Mouse (Mus musculus) forebrain, embryonic 15.5 days (tissue): ENCODE measurements around the gene Tbc1d4. TPM values are rescaled to one million over a fixed set of nuclear protein-coding genes. Genes with fewer than 3 reads are reported as not detected.

Source experiments
- ATAC-seq: fragments of 200-750 bp; cut with Nextera tagmentation; replicated peaks from 2 replicates; pipeline ENCODE4 v1.8.0; 2017; ENCODE audit warnings: mild to moderate bottlenecking, moderate TSS enrichment, moderate library complexity
- H3K27ac ChIP-seq: fragments of 300-500 bp; sonication (generic); replicated peaks from 2 replicates; pipeline ENCODE4 v1.5.1; 2015; ENCODE audit warnings: mild to moderate bottlenecking, inconsistent platforms
- H3K27me3 ChIP-seq: fragments of 300-500 bp; sonication (generic); 2 replicates; pipeline ENCODE4 v1.6.1; 2015; ENCODE audit warnings: inconsistent platforms
- H3K36me3 ChIP-seq: fragments of 300-500 bp; sonication (generic); 2 replicates; pipeline ENCODE4 v1.6.1; 2015; ENCODE audit warnings: mild to moderate bottlenecking, inconsistent platforms
- H3K4me1 ChIP-seq: fragments of 300-500 bp; sonication (generic); 2 replicates; pipeline ENCODE4 v1.6.1; 2015; ENCODE audit warnings: inconsistent platforms
- H3K4me2 ChIP-seq: fragments of 300-500 bp; sonication (generic); replicated peaks from 2 replicates; pipeline ENCODE4 v1.6.1; 2015; ENCODE audit warnings: mild to moderate bottlenecking, inconsistent platforms
- H3K4me3 ChIP-seq: fragments of 300-500 bp; sonication (generic); 2 replicates; pipeline ENCODE4 v1.5.1; 2015; ENCODE audit warnings: mild to moderate bottlenecking, inconsistent platforms
- H3K9ac ChIP-seq: fragments of 300-500 bp; sonication (generic); replicated peaks from 2 replicates; pipeline ENCODE4 v1.6.1; 2015; ENCODE audit warnings: mild to moderate bottlenecking, inconsistent platforms
- H3K9me3 ChIP-seq: fragments of 300-500 bp; sonication (generic); 2 replicates; pipeline ENCODE4 v1.6.1; 2016; ENCODE audit warnings: inconsistent platforms
- WGBS: fragments of 180-500 bp; shearing (Covaris S2); methylation state at CpG from one replicate; pipeline ENCODE4 v1.1.7; 2015; ENCODE audit warnings: mixed read lengths; 5-methylcytosine and 5-hydroxymethylcytosine counted together
- polyA plus RNA-seq: library from polyadenylated mRNA; unstranded; fragments of >200 nt; fragmentation: Nextera tagmentation; extraction: Ambion mirVana; gene quantifications from 2 replicates; pipeline ENCODE4 v1.2.1, GENCODE M21; 2015

Gene Tbc1d4
- polyA plus RNA-seq, 1 experiment from 2014 or later = 9.1 TPM

DNA sequence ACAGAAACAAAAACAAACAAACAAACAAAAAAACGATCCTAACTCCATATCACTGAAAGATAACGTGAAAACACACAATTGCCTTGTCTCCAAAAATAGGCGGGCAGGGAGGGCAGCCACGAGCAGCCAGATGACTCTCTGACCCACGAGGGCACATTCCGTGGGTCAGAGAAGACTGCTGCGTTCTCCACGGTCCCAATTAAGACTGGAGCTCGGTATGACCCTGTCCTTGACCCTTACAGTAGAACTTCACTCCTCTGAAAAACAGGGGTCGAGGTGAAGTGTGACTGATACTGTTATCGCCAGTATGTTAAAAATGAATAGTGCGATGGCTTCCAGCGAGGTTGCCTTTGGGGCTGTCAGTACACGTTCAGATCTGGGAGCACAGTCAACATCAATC lies 90.7 kb downstream of the Tbc1d4 start:
- WGBS = 78% methylated on average over 14 of the region's 14 CpGs

DNA sequence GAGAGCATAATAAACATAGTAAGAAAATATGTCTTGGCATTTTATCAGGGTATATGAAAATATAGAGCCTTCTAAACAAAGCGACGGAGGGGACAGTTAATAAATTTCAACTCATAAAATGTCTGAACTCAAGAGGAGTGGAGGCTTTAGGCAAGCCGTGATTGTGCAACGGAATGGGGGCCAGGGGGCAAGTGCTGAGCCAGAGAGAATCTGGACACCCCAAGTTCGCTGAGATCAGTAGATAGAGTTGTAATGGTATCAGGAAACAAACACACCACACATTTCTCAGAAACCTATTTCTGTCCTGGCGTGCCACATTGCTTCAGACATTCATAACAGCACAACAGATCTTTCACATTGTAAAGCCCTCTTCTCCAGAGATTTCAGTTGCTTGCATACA lies 91.2 kb downstream of the Tbc1d4 start:
- H3K4me1 ChIP-seq = 0 out of 2 replicates have a peak, but pooled peaks cover 6% of the 10 kb centered on the region
- no peak overlapping the region for H3K4me2 ChIP-seq
- ATAC-seq = no peak
- no peak overlapping the region for H3K27ac ChIP-seq
- 87% methylated on average over 6 of the region's 6 CpGs for WGBS
- H3K9me3 ChIP-seq = no peaks in the 10 kb centered on the region
- H3K27me3 ChIP-seq = no peaks in the 10 kb centered on the region
- H3K4me3 ChIP-seq = no peak overlapping the region
- no peaks in the 10 kb centered on the region for H3K36me3 ChIP-seq
- no peak overlapping the region for H3K9ac ChIP-seq

More for the DNA sequence above, 90.7 kb downstream of the Tbc1d4 start:
- Histone ChIP-seq H3K9me3 (no peaks in the 10 kb centered on the region), H3K27me3 (no peaks in the 10 kb centered on the region), H3K4me3 (no peak overlapping the region), H3K4me2 (no peak overlapping the region), H3K4me1 (0 out of 2 replicates have a peak, but pooled peaks cover 6% of the 10 kb centered on the region), H3K27ac (no peak overlapping the region), H3K36me3 (no peaks in the 10 kb centered on the region), H3K9ac (no peak overlapping the region)
- ATAC-seq = no peak

DNA sequence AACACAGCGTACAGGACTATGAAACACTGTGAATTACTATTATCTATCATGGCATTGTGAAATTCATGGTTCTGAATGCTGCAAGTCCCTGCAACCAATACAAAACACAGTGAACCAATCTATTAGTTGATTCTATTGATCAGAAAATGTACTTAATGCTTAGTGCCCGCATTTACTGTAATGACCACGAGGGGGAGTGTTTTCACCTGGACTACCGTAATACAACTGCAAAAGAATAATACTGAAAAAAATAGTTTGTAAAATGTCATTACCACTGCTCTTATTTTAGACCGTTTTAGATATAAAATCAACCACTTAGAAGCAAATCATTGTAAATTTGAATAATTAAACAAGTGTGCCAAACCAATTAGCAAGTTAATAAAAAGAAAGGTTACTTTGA lies 91.7 kb downstream of the Tbc1d4 start:
- H3K36me3 ChIP-seq = no peaks in the 10 kb centered on the region
- ATAC-seq = no peak
- WGBS = 29% methylated on average over 5 of the region's 5 CpGs
- no peaks in the 10 kb centered on the region for H3K9me3 ChIP-seq
- H3K9ac ChIP-seq = no peak overlapping the region
- 0 out of 2 replicates have a peak, but pooled peaks cover 6% of the 10 kb centered on the region for H3K4me1 ChIP-seq
- H3K27me3 ChIP-seq = no peaks in the 10 kb centered on the region
- H3K4me2 ChIP-seq = no peak overlapping the region
- no peak overlapping the region for H3K27ac ChIP-seq
- no peak overlapping the region for H3K4me3 ChIP-seq

DNA sequence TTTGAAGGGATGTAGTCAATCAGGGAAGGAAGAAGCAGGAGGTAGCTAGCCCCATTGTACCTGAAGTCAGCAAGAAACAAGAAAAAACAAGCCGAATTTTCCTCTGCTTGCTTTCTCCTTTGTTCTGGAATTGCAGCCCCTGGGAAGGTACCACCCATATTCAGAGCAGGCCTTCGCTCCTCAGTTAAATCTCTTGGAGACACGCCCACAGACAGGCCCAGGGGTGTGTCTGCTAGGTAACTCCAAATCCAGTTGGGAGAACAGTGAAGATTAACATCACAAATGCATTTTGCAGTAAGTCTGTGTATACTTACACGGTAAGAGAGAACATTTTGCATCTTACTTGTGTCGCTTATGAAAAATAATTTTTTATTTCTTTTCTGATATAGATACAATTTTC lies 92.1 kb downstream of the Tbc1d4 start:
- no peak; the same call in 1 of the 2 replicates for ATAC-seq
- 16% methylated on average over 5 of the region's 5 CpGs for whole genome bisulfite sequencing
- H3K4me3 ChIP-seq = no peak overlapping the region
- H3K4me2 ChIP-seq = no peak overlapping the region
- no peaks in the 10 kb centered on the region for H3K36me3 ChIP-seq
- no peaks in the 10 kb centered on the region for H3K27me3 ChIP-seq
- no peaks in the 10 kb centered on the region for H3K9me3 ChIP-seq
- H3K4me1 ChIP-seq = 0 out of 2 replicates have a peak, but pooled peaks cover 6% of the 10 kb centered on the region
- H3K27ac ChIP-seq = no peak overlapping the region
- no peak overlapping the region for H3K9ac ChIP-seq

DNA sequence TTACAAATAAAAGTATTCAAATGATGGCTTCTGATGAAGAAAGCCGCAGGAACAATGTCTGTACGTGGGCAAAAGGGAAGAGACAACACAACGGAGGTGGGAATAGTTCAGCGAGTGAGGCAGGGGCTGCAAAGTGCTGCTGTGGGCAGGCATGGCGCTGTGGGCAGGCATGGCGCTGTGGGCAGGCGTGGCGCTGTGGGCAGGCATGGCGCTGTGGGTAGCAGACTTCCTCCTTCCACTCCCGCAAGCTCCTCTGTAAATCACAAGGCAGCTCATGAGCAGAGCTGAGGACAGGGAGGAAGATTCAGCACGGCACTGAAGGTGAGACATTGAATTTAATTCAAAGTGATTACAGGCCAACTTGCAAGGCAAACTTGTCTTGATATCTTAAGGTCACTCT lies 93.0 kb downstream of the Tbc1d4 start:
- H3K4me1 ChIP-seq = peaks cover 7% of the 10 kb centered on the region; the same call in 1 of the 2 replicates
- H3K27ac ChIP-seq = no peak overlapping the region
- no peaks in the 10 kb centered on the region for H3K9me3 ChIP-seq
- no peak overlapping the region for H3K4me2 ChIP-seq
- 93% methylated on average over 11 of the region's 11 CpGs for WGBS
- no peak overlapping the region for H3K4me3 ChIP-seq
- ATAC-seq = no peak
- H3K9ac ChIP-seq = no peak overlapping the region
- H3K36me3 ChIP-seq = no peaks in the 10 kb centered on the region
- H3K27me3 ChIP-seq = no peaks in the 10 kb centered on the region

DNA sequence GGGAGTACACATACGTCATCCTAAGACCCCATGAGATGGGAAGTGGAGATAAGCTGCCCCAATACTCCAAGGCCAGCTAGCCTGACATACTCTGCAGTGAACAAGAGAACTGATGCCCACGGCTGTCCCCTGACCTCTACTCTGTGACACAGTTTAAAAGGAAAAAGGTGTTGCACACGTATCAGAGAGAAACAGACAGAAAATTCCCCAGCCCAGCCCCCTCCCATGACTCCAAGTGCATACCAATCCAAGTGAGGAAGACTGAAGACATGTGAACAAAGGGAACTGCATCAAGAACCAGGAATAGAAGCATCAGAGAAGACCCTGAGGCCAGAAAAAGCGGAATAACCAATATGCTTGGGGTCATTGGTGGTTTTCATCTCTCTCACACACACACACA lies 93.7 kb downstream of the Tbc1d4 start:
- WGBS = 89% methylated on average over 4 of the region's 4 CpGs
- Histone ChIP-seq H3K9me3 (no peaks in the 10 kb centered on the region), H3K36me3 (no peaks in the 10 kb centered on the region), H3K27me3 (no peaks in the 10 kb centered on the region), H3K4me1 (peaks cover 15% of the 10 kb centered on the region; the same call in 1 of the 2 replicates), H3K4me2 (no peak overlapping the region), H3K9ac (no peak overlapping the region), H3K4me3 (no peak overlapping the region), H3K27ac (no peak overlapping the region)
- no peak for ATAC-seq

DNA sequence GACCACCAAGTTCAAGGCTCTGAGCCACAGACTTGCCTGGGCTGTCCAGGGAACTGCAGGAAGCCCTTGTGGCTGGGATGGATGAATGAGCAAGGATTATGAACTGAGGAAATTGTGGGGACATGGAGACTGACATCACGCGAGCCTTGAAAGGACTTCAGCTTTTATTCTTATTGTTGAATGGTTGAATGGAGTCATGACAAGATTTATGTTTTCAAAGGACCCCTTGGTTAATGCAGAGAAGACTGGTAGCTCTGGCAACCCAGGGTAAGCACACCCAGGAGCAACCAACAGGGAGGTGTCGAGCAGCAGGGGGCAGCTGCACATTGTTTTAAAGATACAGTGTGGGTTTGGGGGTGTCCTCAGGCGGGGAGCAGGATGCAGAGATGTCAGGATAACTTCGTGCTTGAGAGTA lies 94.4 kb downstream of the Tbc1d4 start:
- WGBS = 33% methylated on average over 5 of the region's 5 CpGs

DNA sequence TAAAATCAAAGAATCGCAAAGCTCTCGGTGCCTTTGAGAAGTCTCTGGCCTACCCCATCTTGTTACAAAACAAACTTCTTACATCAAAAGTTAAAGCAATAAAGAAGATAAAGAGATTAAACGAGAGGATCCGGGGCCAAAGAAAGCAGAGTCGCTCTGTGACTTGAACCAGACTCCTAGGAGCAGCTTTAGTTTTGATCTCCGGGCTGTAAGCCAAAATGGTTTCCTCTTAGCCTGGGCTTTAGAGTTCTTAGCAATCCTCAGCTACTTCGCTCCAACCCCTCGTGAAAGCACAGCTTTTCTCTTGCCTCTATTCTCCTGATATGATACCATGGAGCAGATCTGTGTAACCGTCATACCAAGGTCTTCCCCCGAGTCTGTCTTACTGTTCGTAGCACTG lies 95.8 kb downstream of the Tbc1d4 start:
- no peak for ATAC-seq
- WGBS = 77% methylated on average over 11 of the region's 11 CpGs
- Histone ChIP-seq H3K4me1 (peaks cover 19% of the 10 kb centered on the region; the same call in 1 of the 2 replicates), H3K4me3 (no peak overlapping the region), H3K4me2 (no peak overlapping the region), H3K9me3 (no peaks in the 10 kb centered on the region), H3K36me3 (no peaks in the 10 kb centered on the region), H3K27ac (no peak overlapping the region), H3K27me3 (no peaks in the 10 kb centered on the region), H3K9ac (no peak overlapping the region)

More for the DNA sequence above, 94.4 kb downstream of the Tbc1d4 start:
- H3K9me3 ChIP-seq = no peaks in the 10 kb centered on the region
- no peak for ATAC-seq
- H3K4me1 ChIP-seq = peaks cover 19% of the 10 kb centered on the region; the same call in 1 of the 2 replicates
- H3K27me3 ChIP-seq = no peaks in the 10 kb centered on the region
- no peak overlapping the region for H3K4me3 ChIP-seq
- no peak overlapping the region for H3K4me2 ChIP-seq
- H3K27ac ChIP-seq = no peak overlapping the region
- H3K9ac ChIP-seq = no peak overlapping the region
- H3K36me3 ChIP-seq = no peaks in the 10 kb centered on the region

DNA sequence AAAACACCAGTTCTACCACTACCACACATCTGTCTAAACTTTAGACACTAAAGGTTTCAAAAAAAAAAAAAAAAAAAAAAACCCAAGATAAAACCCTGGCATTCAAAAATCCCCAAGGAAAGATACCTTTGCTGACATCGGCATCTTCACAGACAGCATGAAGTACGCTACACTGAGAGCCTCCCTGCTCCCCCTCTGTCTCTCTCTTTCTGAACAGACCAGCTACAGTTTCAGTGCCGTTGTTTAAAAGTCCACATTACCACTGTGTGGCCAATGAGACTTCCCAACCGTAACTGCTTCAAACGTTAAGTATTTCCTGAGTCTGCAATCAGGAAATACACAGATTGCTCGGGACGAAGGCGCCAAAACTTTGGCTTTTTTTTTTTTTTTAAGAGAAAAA lies 97.6 kb downstream of the Tbc1d4 start:
- no peak overlapping the region for H3K4me2 ChIP-seq
- H3K4me3 ChIP-seq = no peak overlapping the region
- no peaks in the 10 kb centered on the region for H3K36me3 ChIP-seq
- H3K27ac ChIP-seq = no peak overlapping the region
- 80% methylated on average over 8 of the region's 8 CpGs for WGBS
- no peak overlapping the region for H3K9ac ChIP-seq
- ATAC-seq = no peak
- no peaks in the 10 kb centered on the region for H3K9me3 ChIP-seq
- peaks cover 19% of the 10 kb centered on the region; the same call in 1 of the 2 replicates for H3K4me1 ChIP-seq
- no peaks in the 10 kb centered on the region for H3K27me3 ChIP-seq

DNA sequence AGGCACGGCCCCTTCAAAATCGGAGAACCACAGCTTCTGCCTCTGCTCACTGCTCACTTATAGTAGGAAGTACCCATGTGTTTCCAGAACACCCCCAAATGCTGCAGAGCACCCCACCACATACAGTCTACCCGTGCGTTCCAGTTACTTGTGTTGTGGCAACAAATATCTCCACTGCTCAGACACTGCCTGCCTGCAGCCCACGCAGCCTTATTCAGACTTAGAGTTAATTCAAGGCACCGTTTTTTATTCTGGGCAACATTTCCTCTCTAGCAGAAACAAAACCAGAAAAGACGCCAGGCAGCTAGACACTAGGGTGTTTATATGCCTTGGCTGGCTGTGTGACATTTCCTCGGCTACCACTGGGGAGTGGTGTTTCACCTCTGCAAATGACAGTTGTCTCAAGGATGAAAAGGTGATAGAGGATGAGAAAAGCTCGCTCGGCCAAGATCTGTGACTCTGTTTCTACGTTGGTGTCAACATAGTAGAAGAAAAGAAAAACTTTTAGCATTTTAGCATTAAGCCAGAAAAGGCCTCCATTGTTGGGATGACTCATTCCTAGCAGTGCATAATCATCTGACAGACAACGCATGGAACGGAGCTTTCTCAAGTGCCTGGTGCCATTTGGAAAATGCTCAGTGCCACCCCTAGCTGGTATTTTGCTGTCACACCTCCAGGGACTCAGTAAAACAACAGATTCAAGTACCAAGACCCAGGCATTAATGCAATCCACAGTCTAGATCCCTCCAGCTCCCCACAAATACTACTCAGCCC lies 98.3 kb downstream of the Tbc1d4 start:
- Histone ChIP-seq H3K9me3 (no peaks in the 10 kb centered on the region), H3K4me1 (peaks cover 19% of the 10 kb centered on the region; the same call in 1 of the 2 replicates), H3K9ac (no peak overlapping the region), H3K27me3 (no peaks in the 10 kb centered on the region), H3K4me2 (no peak overlapping the region), H3K36me3 (no peaks in the 10 kb centered on the region), H3K27ac (no peak overlapping the region), H3K4me3 (no peak overlapping the region)
- 43% methylated on average over 13 of the region's 13 CpGs for WGBS
- ATAC-seq = peak; percentile 49

DNA sequence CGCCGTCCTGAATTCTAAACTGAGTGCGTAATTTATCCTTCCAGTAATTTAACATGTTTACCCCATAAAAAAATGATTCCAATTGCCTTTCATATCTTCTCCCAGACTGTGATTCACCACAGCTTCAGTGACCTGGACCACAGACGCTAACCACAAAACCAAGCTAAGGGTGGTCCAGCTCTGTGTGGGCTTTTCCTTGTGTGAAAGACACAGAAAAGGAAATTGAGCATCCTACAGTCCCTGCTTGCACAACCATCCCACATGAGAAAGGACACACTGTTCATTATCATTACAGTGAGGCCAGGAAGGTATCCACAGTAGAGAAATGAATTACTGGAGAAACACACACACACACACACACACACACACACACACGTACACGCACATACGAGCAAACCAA lies 99.2 kb downstream of the Tbc1d4 start:
- no peak for ATAC-seq
- Histone ChIP-seq H3K9me3 (no peaks in the 10 kb centered on the region), H3K4me3 (no peak overlapping the region), H3K4me1 (peaks cover 18% of the 10 kb centered on the region; the same call in 1 of the 2 replicates), H3K27ac (no peak overlapping the region), H3K36me3 (no peaks in the 10 kb centered on the region), H3K4me2 (no peak overlapping the region), H3K9ac (no peak overlapping the region), H3K27me3 (no peaks in the 10 kb centered on the region)
- WGBS = 81% methylated on average over 7 of the region's 7 CpGs

DNA sequence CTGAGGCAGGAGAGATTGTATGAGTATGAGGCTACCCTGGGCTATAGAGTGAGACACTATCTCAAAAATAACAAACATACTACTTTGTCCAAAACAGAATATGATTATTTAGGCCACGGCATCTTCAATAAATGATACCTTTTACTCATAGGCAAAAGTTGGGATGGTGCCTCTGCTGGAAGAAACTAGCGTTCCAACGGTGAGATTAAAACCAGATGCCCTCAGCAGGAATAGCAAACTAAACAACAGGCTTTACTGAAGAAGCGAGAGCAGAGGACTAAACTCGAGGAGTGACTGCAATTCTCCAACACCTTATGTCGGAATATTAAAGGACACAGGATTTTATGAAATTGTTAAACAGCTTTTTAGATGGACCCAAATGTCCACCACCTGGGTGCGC lies 101.0 kb downstream of the Tbc1d4 start:
- WGBS = 93% methylated on average over 7 of the region's 7 CpGs
- H3K36me3 ChIP-seq = no peaks in the 10 kb centered on the region
- H3K9ac ChIP-seq = no peak overlapping the region
- ATAC-seq = no peak
- no peak overlapping the region for H3K4me2 ChIP-seq
- peaks cover 13% of the 10 kb centered on the region; the same call in 1 of the 2 replicates for H3K4me1 ChIP-seq
- no peaks in the 10 kb centered on the region for H3K9me3 ChIP-seq
- H3K4me3 ChIP-seq = no peak overlapping the region
- H3K27ac ChIP-seq = no peak overlapping the region
- no peaks in the 10 kb centered on the region for H3K27me3 ChIP-seq
